ENCODE assay signal across 12 mouse cellular contexts in genomic region chr10:79824413-79824812, GRCm38 (mm10). TPM values are rescaled to one million over a fixed set of nuclear protein-coding genes. Genes with fewer than 3 reads are reported as not detected.
DNase-seq lines count a peak whose midpoint lies in the region; ATAC-seq and TF ChIP-seq lines count a peak whose summit lies in the region.
"Had no signal": no experiment of that assay in that cellular context is flagged by ENCODE, and none has a peak within 500 bp of the region (broad histone marks: within the 10 kb centered on the region; RNA-seq: fewer than 3 reads in every experiment).

No protein-coding gene starts in this region.

- H3K9ac ChIP-seq in kidney, embryonic 15.5 days = no peak overlapping the region
- H3K9ac ChIP-seq: forebrain, embryonic 13.5 days; hindbrain, embryonic 15.5 days; limb, embryonic 15.5 days had no signal

- peaks cover 49% of the 10 kb centered on the region for H3K4me1 ChIP-seq in kidney, embryonic 15.5 days
- H3K4me1 ChIP-seq in bone marrow macrophage, adult 2 months (ENCODE audit: control insufficient read depth, insufficient read depth, low read length) = peaks cover 8% of the 10 kb centered on the region

- H3K27me3 ChIP-seq in kidney, embryonic 15.5 days = no peaks in the 10 kb centered on the region
- H3K27me3 ChIP-seq: forebrain, embryonic 13.5 days; hindbrain, embryonic 15.5 days; limb, embryonic 15.5 days had no signal

- no peaks in the 10 kb centered on the region for H3K9me3 ChIP-seq in kidney, embryonic 15.5 days (replicated peaks)
- H3K9me3 ChIP-seq: forebrain, embryonic 13.5 days; hindbrain, embryonic 15.5 days; limb, embryonic 15.5 days had no signal

- H3K36me3 ChIP-seq in kidney, embryonic 15.5 days = peaks cover 11% of the 10 kb centered on the region

- ATAC-seq in kidney, embryonic 15.5 days (replicated peaks; ENCODE audit: low FRiP score) = no peak
- no peak for ATAC-seq in inflammation-experienced regulatory T-cells, adult 6 months
- ATAC-seq: forebrain, embryonic 13.5 days had no signal

- no peak overlapping the region for H3K4me3 ChIP-seq in kidney, embryonic 15.5 days (replicated peaks)
- H3K4me3 ChIP-seq in bone marrow macrophage, adult 2 months (ENCODE audit: insufficient read depth, low read length) = peak overlapping the region; percentile 21
- H3K4me3 ChIP-seq: forebrain, embryonic 13.5 days; hindbrain, embryonic 15.5 days; limb, embryonic 15.5 days had no signal

- no peak for TF ChIP-seq CTCF in bone marrow macrophage, adult 2 months (IDR thresholded peaks at IDR 0.05; ENCODE audit: low read depth, low read length)

- H3K4me2 ChIP-seq in kidney, embryonic 15.5 days = no peak overlapping the region
- H3K4me2 ChIP-seq: forebrain, embryonic 13.5 days; hindbrain, embryonic 15.5 days; limb, embryonic 15.5 days had no signal

- H3K27ac ChIP-seq in kidney, embryonic 15.5 days = peak overlapping the region; percentile 57
- H3K27ac ChIP-seq in bone marrow macrophage, adult 2 months (ENCODE audit: insufficient read depth, low read depth, low read length) = no peak overlapping the region
- H3K27ac ChIP-seq: forebrain, embryonic 13.5 days; hindbrain, embryonic 15.5 days; limb, embryonic 15.5 days had no signal

- WGBS in kidney, embryonic 15.5 days = 67% methylated on average over 6 of the region's 6 CpGs
- WGBS in large intestine, adult 2 months = 11% methylated on average over 6 of the region's 6 CpGs

- TF ChIP-seq POLR2A in bone marrow macrophage, adult 2 months (IDR thresholded peaks at IDR 0.05; ENCODE audit: borderline replicate concordance, low read depth, low read length) = no peak

- no peak for DNase-seq in kidney, postnatal 10 days
- DNase-seq in large intestine, adult 2 months (ENCODE audit: low read depth, low spot score) = peak; percentile 93
- peak; percentile 35 for DNase-seq in skeletal muscle tissue, adult 2 months (ENCODE audit: low read depth, low spot score)
- DNase-seq in gastrocnemius, adult 8-10 months (ENCODE audit: low spot score in 2 of 2) = no peak
- no peak for DNase-seq in right cerebral cortex, postnatal 36 days (ENCODE audit: low spot score in 2 of 2)
- DNase-seq: cerebellum, adult 11-12 months had no signal

RNA-seq across cellular contexts. Expression of gene Misp, which starts 3.6 kb away (rescaled TPM):
- polyA plus RNA-seq in kidney, embryonic 15.5 days (2015; fragmentation: Nextera tagmentation; extraction: Ambion mirVana) = 14.9 and 15.2 TPM in 2 replicates
- 0.91 TPM in 1 of 2 replicates, not detected in the other for polyA plus RNA-seq in bone marrow macrophage, adult 2 months (2012; ENCODE audit: insufficient read depth, insufficient read length, missing spikeins)
- 299 and 402 TPM in 2 replicates for polyA plus RNA-seq in large intestine, adult 2 months (2012; rRNA removed)
- polyA plus RNA-seq in inflammation-experienced regulatory T-cells, adult 6 months (2017; shearing (Covaris generic)) = not detected
- not detected for total RNA-seq in gastrocnemius, adult 8-10 months (2022)

RNA-seq across cellular contexts. Expression of gene Ptbp1, which starts 29.8 kb away (rescaled TPM):
- 398 and 438 TPM in 2 replicates for polyA plus RNA-seq in kidney, embryonic 15.5 days (2015; fragmentation: Nextera tagmentation; extraction: Ambion mirVana)
- polyA plus RNA-seq in bone marrow macrophage, adult 2 months (2012; ENCODE audit: insufficient read depth, insufficient read length, missing spikeins) = 129 and 141 TPM in 2 replicates
- 255 and 340 TPM in 2 replicates for polyA plus RNA-seq in large intestine, adult 2 months (2012; rRNA removed)
- 100 to 1,000 TPM in 2 of 3 experiments, 10 to 100 TPM in 1; 97.4 to 169 (median 149) TPM for polyA plus RNA-seq in inflammation-experienced regulatory T-cells, adult 6 months (2017; shearing (Covaris generic))
- 10 to 100 TPM; 11.8 to 19.3 (median 14.8) TPM for total RNA-seq in gastrocnemius, adult 8-10 months (2022)

RNA-seq across cellular contexts. Expression of gene Palm, which starts 31.0 kb away (rescaled TPM):
- 144 and 158 TPM in 2 replicates for polyA plus RNA-seq in kidney, embryonic 15.5 days (2015; fragmentation: Nextera tagmentation; extraction: Ambion mirVana)
- polyA plus RNA-seq in bone marrow macrophage, adult 2 months (2012; ENCODE audit: insufficient read depth, insufficient read length, missing spikeins) = 2.9 and 3.4 TPM in 2 replicates
- polyA plus RNA-seq in large intestine, adult 2 months (2012; rRNA removed) = 15.4 and 17.6 TPM in 2 replicates
- under 1 TPM in 1 of 3 experiments, not detected in 2; 0.43 TPM for polyA plus RNA-seq in inflammation-experienced regulatory T-cells, adult 6 months (2017; shearing (Covaris generic))
- 10 to 100 TPM in 3 of 4 experiments, 1 to 10 TPM in 1; 6.8 to 12.3 (median 11.2) TPM for total RNA-seq in gastrocnemius, adult 8-10 months (2022)

RNA-seq across cellular contexts. Expression of gene Prss57, which starts 33.7 kb away (rescaled TPM):
- polyA plus RNA-seq in kidney, embryonic 15.5 days (2015; fragmentation: Nextera tagmentation; extraction: Ambion mirVana) = 0.29 TPM in 1 of 2 replicates, not detected in the other
- polyA plus RNA-seq in bone marrow macrophage, adult 2 months (2012; ENCODE audit: insufficient read depth, insufficient read length, missing spikeins) = not detected in 2 replicates
- polyA plus RNA-seq in large intestine, adult 2 months (2012; rRNA removed) = 0.29 and 0.48 TPM in 2 replicates
- 1 to 10 TPM in 1 of 3 experiments, under 1 TPM in 1, not detected in 1; 0.57 to 1.1 TPM for polyA plus RNA-seq in inflammation-experienced regulatory T-cells, adult 6 months (2017; shearing (Covaris generic))
- total RNA-seq in gastrocnemius, adult 8-10 months (2022) = not detected

RNA-seq across cellular contexts. Expression of gene Fstl3, which starts 47.3 kb away (rescaled TPM):
- polyA plus RNA-seq in kidney, embryonic 15.5 days (2015; fragmentation: Nextera tagmentation; extraction: Ambion mirVana) = 15.3 and 15.6 TPM in 2 replicates
- polyA plus RNA-seq in bone marrow macrophage, adult 2 months (2012; ENCODE audit: insufficient read depth, insufficient read length, missing spikeins) = 1.0 and 1.1 TPM in 2 replicates
- 12.9 and 13.6 TPM in 2 replicates for polyA plus RNA-seq in large intestine, adult 2 months (2012; rRNA removed)
- 1 to 10 TPM in 1 of 3 experiments, under 1 TPM in 1, not detected in 1; 0.21 to 1.2 TPM for polyA plus RNA-seq in inflammation-experienced regulatory T-cells, adult 6 months (2017; shearing (Covaris generic))
- 1 to 10 TPM in 2 of 4 experiments, under 1 TPM in 2; 0.73 to 1.2 (median 1.1) TPM for total RNA-seq in gastrocnemius, adult 8-10 months (2022)

Comparison
In these comparisons a context has a peak if more than half of its experiments do, and no peak if none do; other contexts are left out.
1. DNase-seq: peak in large intestine, adult 2 months (single experiment) and skeletal muscle tissue, adult 2 months (single experiment); none in kidney, postnatal 10 days (single experiment), gastrocnemius, adult 8-10 months (0 of 2) and right cerebral cortex, postnatal 36 days (0 of 2).
2. RNA of gene Misp, which starts 3.6 kb away (polyA plus RNA-seq): 299 to 402 TPM in large intestine, adult 2 months; 14.9 to 15.2 TPM in kidney, embryonic 15.5 days, 0.91 TPM in bone marrow macrophage, adult 2 months and not detected in inflammation-experienced regulatory T-cells, adult 6 months; every median in the first group is over 10 times any median in the second.